Mouse (Mus musculus): ENCODE measurements around the gene Gbp3.
A peak's percentile ranks its signal among the peaks of the same experiment; 100 is the strongest.
"Not testable (repeated sequence)": the region's sequence is repeated elsewhere in the genome, so short reads cannot be mapped to it uniquely, and the experiment has no call there.

The Gbp3 gene

DNA sequence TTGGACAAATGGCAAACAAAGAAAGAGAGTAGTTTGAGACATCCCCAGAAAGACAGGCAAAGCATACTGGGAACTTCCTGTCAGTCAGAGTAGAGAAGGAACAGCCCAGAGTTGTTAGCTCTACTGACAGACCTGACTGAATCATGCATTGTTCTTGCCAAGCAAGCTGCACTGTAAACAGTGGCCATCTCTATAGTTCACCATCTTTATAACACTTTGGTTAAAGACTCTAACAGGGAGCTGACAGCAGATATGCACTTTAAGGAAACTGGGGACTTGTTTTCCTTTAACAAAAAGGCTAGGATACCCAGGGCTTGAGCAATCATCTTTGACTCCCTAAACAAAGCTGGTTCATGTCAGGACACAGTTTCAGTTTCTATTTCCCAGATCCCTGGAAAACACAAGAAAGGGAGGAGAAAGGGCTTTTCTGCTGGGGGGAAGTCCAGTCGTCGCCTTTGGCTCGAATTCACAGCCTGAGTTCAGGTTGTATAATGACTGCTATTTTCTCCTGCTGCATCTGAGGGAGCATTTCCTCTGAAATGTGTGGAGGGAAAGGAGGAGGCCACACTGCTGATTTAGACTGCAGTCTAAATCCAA is at the start of gene Gbp3:
Gene Gbp3, plus strand, starts transcription at position 395 of the 597 bp plus-strand sequence.
- peak; percentile 13 to 31 for DNase-seq

DNA sequence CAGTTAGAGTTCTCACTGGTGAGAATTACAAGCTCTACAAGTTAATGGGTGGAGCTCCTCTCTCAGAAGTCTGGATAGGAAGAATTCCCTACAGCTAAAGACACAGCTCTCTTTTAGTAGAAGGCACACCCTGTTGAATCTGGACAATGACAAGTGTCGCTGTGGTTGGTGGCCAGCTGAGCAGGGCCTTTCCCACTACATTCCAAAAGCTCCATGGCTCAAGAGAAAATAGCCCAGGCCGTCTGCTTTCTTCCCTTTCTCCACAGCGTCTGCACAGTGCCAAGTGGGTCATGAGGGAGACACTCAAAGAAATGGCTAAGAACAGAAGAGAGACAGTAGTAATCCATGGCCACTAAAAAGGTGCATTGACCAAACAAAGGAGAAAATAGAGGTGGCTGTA is 31.7 kb upstream of the Gbp3 start:
- no peak for DNase-seq

DNA sequence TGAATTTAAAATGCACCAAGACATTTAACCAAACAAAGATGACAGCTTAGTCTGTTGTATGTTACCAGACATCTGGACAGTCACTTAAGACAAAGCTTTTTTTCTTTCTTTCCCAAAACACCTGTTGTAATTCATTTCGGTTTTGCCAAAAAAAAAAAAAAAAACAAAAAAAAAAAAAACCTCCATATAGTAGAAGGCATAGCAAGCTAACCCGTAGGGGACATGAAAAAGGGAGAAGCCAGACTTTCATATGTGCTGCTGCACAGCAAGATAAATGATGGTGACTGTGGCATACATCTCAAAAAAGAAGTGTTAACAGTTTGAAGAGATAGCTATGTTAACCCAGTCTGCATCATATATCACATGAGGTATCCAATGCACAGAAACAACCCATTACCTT is 30.2 kb upstream of the Gbp3 start:
- no peak for DNase-seq

DNA sequence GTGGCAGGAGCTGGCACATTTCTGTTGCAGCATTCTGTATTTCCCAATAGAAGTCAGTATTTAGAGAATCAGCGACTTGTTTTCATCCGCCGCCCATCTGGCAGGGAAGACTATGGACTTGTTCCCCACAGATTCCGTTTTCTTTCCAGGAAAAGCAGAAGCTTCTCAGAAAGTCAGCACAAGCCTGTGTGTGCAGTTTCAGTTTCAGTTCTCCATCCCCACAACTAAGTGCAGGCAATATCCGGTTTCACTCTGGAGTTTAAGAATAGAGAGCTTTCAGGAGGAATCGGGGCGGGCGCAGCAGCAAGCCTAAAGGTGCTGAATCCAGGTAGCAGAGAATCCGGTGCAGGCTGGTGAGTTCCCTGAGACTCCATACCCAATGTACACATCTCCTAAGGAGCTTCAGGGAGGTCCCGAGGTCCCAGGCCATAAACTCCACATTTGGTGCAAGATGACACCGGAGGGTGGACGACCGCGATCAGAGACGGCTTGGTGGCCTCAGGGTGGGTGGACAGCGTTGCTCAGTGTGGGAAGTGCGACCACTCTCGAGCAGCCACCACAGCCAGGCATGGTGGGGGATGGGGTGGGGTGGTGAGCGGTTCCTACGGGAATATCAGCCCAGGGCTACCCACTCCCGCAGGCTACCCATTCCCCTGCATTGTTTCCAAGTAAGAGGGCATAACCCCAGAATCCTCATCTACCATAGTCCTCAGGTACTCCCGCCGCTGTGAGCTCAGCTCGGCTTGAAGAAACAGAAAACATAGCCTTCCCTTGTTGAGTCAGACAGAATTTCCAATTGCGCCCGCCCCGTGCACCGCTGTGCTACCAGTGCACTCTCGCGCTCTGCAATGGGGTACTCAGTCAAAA is 29.5 kb upstream of the Gbp3 start, which contains the start of gene Gbp7:
Gene Gbp7, plus strand, starts transcription at position 256 of the 867 bp plus-strand sequence.
- DNase-seq: peak; percentile 45 to 61

DNA sequence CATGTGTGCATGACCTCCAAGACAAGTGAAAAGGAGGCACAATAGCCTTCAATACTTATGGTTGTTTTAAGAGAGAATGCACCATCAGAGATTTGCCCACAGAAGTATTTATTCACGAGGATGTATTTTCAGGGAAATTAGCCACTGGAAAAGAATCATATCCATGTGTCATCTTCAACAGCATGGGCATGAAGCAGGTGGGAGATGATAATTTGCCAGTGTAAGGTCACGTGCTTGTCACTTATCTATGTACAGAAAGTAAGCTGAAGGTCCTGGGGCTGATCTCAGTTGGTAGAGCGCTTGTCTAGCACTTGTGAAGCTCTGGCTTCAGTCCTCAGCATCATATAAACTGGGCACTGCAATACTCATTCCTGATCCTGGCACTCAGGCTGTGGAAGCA is 28.2 kb upstream of the Gbp3 start:
- DNase-seq: no peak

DNA sequence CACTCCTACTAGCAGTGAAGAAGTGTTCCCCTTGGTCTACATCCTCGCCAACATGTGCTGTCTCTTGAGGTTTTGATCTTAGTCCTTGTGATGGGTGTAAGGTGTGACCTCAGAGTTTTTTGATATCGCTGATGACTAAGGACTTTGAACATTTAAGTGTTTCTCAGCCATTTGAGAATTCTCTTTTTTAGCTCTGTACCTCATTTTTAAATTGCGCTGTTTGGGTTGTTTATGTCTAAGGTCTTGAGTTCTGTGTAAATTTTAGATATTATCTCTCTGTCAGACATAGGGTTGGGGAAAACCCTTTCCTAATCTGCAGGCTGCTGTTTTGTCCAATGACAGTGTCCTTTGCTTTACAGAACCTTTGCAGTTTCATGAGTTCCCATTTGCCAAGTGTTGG is 26.6 kb upstream of the Gbp3 start:
- DNase-seq: no peak

DNA sequence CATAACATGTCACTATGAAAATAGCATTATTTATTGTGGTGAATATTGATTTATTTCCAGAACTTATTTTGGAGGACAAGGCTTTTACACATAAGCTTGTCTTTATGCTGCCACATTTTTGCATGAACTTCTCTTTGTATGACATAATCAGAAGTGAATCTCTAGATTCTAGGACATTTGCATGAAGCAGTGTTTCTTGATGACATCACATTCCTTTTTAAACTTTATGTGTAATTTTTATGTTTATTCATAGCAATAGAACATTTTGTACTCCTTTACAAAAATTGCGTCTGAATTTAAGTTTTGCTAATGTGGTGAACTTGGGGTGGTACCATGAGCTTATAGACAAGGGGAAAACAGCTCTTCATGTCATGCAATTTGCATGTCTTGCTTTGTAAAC is 24.2 kb upstream of the Gbp3 start:
- no peak for DNase-seq

DNA sequence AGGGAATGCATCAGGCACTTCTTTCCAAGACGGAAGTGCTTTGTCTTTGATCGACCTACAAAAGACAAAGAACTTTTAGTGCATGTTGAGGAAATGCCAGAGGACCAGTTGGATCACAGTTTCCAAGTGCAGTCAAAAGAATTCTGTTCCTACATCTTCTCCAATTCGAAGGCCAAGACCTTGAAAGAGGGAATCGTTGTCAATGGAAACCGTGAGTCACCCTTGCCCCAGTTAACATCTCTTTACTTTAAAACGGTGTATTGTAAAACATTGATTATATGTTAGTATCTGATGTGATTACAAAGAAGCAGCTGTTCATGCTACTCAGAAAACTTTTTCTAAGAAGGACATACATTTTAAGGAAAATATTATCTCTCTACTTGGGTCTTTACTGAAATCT is 18.4 kb upstream of the Gbp3 start:
- DNase-seq: no peak

DNA sequence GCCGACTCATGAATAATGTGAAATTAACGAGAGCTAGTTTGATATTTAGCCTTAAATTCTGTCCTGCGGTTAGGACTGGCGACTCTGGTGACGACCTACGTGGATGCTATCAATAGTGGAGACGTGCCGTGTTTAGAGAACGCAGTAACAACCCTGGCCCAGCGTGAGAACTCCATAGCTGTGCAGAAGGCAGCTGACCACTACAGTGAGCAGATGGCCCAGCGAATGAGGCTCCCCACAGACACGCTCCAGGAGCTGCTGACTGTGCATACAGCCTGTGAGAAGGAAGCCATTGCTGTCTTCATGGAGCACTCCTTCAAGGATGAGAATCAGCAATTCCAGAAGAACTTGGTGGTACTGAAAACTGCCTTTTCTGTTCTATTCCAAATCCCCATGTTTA is 17.1 kb upstream of the Gbp3 start:
- DNase-seq: not testable (repeated sequence)

DNA sequence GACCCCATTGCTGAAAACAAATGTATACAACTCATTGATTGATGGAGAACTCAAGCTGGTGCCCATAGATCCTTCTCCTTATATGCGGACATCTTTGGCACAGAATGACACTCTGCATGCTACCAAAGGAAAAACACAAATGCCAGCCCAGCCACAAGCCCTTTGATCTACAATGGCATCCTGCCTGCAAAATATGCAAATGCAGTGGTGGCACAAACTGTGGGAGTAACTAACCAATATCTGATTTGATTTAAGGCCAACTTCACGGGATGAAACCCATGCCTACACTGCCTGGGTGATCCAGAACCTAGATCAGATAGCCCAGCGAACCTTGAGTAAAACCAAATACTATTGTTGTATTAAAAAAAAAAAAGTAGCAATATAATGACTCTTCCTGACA is 13.1 kb upstream of the Gbp3 start:
- DNase-seq: no peak

DNA sequence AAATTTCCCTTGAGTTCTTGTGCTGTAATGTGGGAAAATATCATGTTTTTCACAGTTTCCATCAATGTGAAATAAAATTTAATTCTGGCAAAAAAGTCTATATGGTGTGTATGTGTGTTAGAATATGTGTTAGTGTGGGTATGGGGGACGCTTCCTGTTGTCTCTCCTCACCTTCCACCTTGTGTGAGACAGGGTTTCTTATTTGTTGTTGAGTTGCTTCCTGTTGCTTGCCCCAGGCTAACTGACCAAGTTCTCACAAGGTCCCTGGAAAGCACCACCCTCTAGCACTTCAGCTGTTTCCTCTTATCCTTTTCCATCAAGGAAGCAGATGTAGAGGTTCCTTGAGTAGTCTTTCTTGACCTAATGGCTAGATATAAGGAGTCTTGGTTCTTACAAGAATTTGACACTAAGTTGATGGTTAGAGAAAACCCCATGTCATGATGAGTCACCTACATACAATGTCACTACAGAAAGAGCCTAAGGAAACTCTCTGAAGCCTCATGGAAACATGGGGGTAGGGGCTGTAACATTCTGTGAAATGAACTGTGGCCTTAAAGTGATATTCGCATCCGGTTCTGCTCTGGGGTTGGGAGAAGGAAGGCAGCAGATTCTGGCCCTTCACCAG is 9.7 kb upstream of the Gbp3 start:
- no peak for DNase-seq

DNA sequence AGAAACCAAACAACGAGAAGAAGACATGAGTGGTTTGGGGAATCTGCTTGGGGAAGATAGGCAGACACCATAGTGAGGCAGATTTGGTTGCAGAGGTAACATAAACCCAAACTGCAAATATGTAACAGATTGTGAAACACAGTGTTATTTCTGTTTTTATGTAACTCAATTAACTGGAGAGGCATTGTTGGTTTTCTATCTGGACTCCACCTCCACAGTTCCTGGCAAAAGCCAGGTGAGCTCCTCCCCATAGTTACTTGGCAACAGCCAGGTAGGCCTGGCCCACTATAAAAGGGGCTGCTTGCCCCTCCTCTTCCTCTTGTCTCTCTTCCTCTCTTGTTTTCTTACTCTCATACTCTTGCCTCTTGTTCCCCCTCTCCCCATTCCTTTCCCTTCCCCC is 5.2 kb upstream of the Gbp3 start:
- no peak for DNase-seq

DNA sequence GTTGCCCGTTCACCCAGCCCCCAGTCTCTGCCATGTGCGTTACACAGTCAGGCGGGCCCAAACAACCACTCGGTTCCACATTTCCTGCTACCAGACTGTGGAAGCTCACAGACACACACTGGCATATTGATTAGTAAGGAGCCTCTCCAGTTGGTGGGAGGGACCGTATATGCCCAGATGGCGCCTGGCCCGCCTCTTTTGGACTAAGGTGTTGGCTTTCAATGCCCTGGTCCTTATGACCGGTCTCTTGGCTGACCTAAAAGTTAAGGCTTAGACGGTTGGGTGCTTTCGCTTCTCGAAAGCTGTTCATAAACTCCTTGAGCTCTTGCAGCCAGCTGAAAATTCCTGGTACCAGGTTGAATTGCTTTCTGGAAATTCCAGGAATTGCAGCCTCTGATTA is 4.2 kb upstream of the Gbp3 start:
- peak in 1 of 2 experiments; percentile 23 for DNase-seq

DNA sequence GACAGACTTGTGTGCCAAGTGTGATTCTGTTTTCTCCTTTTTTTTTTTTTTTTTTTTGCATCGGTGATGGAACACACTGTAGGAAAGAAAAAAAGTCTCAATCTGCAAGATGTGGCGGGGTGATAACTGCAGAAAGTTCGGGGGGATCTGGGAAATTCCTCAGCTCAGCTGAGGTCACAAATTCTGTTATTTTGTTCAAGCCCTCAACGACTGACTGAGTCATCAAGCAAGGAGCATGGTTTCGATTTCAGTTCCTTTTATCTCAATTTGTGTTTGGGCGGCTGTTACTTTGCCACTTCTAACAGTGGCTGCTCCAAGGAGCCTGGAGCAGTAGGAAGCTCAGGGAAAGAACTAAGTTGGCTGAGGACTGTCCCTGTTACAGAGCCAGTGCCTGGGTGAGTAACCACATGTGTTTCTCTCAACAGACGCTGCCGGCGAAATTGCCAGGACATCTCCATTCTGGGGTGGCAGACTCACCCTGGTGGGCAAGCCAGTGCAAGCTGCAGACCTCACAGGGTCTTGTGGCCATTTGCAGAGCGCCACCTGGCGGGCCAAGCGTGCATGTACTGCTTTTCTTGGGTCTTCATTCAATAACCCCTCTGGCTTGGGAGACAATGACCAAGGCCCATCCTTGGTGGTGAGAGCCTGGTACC is 596 bp downstream of the Gbp3 start:
- peak; percentile 90 to 94 for DNase-seq

DNA sequence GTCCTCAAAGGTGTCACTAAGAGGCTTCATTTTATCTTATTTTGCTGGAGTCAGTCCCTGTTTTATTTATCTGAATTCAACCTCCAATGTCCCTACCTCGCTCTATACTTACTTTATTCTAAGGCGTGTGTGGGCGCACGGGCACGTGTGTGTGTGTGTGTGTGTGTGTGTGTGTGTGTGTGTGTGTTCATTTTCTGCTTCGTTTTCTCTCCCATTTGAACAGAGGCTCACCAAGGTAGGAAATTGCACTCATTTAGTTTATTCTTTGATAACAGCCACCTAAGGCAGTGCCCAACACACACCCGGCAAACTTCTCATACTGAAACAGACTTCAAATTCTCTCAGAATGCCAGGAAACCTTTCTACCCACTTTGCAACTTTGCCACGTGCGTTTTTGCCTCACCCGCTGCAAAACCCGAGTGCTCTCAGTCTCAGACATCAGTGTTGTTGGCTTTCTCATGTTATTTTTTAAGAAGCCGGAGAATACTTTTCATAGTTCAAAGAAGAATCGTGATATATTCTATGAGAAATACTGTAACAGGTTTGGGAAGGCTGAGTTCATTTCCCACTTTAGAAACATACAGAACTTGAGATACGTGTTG is 1.3 kb downstream of the Gbp3 start:
- DNase-seq: no peak

DNA sequence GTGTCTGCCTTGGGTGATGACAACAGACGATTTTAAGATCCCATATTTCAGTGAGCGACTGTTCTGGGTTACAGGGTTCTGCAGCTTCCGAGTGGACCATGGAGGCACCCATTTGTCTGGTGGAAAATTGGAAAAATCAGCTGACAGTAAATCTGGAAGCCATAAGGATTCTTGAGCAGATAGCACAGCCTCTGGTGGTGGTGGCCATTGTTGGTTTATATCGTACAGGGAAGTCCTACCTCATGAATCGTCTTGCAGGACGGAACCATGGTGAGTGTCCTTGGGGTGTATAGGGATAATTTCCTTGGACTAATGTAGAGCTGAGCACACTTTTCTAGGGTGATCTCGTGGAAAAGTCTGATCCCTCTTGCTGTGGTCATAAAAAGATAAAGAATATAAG is 1.8 kb downstream of the Gbp3 start:
- DNase-seq: no peak

DNA sequence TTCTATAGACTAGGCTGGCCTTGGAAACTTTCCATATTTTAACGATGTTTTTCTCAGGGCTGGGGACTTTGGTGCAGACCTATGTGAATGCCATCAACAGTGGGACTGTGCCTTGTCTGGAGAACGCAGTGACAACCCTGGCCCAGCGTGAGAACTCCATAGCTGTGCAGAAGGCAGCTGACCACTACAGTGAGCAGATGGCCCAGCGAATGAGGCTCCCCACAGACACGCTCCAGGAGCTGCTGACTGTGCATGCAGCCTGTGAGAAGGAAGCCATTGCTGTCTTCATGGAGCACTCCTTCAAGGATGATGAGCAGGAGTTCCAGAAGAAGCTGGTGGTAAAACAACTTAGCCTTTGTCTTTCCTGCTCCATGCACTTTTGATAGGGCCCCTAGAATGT is 7.7 kb downstream of the Gbp3 start:
- not testable (repeated sequence) for DNase-seq

DNA sequence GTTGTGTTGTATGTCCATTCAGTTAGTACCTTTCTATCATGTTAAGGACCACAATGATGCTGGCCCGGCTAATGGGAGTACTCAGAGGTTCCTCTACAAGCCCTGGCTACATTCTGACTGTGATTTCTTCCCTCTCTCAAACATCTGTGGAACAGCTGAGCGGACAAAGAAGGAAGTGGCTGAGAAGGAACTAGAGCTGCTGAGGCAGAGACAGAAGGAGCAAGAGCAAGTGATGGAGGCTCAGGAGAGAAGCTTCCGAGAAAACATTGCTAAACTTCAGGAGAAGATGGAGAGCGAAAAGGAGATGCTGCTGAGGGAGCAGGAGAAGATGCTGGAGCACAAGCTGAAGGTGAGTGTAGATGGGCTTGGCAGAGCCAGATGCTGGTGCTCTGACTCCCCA is 10.9 kb downstream of the Gbp3 start:
- DNase-seq: no peak

DNA sequence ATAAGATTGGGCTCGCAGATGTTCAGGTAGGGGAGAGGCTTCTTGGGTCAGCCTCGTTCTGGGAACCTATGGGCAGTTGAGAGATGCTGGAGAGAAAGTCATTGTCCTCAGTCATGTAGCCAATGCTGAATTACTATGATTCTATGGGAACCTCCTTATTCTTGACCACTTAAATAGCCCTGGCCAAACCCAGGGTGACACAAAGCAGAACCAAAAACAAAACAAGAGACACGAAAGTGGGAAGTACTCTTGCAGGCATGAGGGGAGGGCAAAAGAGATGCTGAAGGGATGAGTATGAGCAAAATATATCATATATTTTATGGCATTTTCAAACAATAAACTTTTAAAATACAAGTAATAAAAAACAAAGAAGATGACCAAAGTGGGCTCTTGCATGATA is 17.3 kb downstream of the Gbp3 start:
- no peak for DNase-seq

DNA sequence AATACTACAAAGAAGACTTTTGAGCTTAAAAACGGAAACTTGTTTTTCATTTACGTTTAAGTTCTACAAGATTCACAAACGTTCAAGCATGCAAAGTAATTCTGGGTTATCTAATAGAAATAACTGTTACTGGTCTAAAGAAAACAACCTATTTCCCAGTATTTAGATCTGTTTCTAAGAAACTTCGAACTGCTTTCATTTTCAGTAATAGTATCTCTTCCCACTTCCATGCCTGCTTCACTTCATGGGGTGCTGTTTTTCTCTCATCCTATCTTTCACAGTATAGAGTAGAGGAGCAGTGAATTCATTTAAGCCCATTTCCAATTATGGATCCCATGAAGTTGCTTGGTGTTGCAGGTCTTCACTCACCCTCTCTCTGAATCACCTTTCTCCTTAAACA is 18.5 kb downstream of the Gbp3 start:
- no peak for DNase-seq

DNA sequence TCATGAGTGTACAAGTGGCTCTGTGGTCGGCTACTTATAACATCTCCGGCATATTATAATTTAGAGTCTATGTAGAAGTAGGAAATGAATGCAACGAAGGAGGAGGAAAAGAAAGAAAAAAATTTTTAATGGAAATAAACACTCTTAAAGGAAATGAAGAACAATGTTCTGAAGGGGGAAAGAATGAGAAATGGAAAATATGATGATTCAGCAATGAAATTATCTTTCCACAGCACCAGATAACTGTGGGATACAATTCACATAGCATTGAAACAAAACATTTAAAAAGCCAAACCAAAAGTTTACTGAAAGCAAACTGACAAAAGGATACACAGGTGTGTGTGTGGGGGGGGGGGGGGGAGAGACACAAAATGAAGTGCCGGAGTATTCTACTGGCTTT is 23.2 kb downstream of the Gbp3 start:
- DNase-seq: no peak

DNA sequence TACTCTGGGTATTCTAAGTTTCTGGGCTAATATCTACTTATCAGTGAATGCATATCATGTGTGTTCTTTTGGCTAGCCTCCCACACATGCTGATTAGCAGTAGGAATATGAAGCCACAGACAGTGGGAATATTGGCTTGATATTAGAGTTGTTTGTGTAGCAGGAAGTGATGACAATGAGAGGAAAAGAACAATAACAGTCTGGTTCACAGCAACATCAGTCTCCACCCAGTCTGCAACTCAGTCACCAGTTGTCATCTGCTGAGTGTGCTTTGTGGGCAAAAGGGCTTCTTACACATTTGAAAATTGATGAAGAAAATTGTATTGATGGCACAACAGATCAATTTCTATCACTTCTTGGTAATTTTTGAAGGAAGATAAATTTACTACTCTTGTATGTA is 27.6 kb downstream of the Gbp3 start:
- DNase-seq: no peak

DNA sequence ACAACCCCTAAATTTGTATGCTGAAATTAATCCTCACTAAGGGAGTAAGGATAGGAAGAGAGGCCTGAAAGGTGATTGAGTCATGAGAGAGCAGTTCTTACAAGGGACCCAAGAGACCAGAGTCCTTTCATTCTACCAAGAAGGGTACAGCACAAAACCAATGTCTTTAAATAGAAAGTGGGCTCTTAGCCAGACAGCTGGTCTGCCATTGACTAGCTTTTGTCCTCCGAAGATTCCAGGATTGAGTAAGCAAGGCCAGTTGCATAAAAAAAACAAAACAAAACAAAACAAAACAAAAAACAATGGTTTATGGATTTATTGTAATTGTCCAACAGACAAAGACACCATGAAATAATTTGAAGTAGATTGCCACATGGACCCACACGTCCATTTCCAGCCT is 29.1 kb downstream of the Gbp3 start:
- DNase-seq: no peak
